Mouse (Mus musculus): ENCODE results near the gene Lrrc66. TPM values are rescaled to one million over a fixed set of nuclear protein-coding genes. Genes with fewer than 3 reads are reported as not detected.

The Lrrc66 gene
- under 1 TPM in 1 of 2 experiments, not detected in 1; 0.07 TPM for total RNA-seq (2021)
- long read RNA-seq, experiment 1 = 0 reads
- long read RNA-seq, experiment 2 = 0 reads

DNA sequence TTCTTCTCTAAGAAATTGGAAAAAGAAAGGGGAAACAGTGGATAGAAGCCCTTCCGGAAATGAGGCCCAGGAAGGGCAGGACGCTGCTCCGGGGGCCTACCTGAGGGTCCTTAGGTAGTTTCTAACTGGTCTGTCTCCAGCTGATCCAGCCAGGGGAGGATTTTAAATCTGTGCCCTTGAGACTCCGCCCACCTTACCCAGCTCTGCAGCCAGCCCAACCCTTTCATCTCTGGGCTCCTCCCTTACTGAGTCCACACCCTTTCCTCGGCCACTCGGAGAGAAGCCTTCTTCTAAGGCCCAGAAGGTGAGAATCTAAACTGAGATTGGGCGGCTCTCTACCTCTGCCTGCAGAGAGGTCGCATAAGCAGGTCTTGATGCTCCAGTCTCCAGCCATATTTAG, at the start of gene Lrrc66:
Gene Lrrc66, minus strand, starts transcription at position 236 of the 400 bp plus-strand sequence.
- DNase-seq = no peak
- intact Hi-C loops (cut with DNase I) = no loop called here

DNA sequence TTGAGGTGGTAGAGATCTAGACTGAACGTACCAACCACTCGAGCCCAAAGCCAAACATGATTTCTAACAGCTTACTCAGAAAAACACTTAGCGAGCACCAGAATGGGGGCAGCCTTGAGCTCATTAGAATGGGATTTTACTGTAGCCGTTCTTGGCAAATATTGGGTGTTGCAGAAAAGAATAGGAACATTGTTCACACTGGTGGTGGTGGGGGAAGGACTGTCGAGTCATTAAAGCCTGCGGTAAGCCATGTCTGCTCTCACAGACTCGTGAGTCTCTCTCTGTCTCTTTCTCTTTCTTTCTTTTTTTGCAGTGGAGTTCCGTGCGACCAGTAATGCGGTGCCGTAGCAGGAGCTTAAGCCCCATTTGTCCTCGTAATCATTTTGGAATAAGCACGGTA, 44.3 kb upstream of the Lrrc66 start:
- DNase-seq = no peak

DNA sequence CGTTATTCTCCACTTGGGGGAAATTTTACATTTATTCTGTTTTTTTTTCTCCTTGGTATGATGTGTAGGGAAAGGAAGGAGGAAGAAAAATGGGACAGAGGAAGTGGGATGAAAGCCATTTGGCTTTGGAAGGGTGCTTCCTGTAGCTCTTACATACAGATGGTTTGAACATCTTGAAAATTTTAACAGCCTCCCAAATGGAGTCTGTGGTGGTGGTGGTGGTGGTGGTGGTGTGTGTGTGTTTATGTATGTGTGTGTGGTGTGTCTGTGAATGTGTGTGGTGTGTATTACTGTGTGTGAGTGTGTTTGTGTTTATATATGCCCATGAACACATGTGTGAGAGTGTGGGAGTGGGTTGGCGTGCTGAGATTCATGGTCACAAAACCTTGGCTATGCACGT, 43.3 kb upstream of the Lrrc66 start:
- DNase-seq = no peak
- intact Hi-C loops (cut with DNase I) = no loop called here

More for the DNA sequence above, 44.3 kb upstream of the Lrrc66 start:
- intact Hi-C loops (cut with DNase I) = no loop called here

DNA sequence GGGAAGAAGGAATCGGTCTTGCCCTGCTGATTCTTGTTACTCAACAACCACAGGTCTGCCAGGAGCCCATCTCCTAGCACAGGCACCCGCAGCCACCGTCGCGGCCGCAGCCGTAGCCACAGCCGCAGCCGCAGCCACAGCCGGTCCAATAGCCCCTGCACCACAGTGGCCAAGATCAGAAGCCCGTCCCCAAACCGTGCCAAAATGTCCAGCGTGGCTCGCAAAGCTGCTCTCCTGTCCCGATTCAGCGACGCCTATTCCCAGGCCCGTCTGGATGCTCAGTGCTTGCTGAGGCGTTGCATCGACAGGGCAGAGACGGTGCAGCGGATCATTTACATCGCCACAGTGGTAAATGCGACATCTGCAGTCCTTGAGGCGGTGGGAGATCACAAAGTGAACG, 37.1 kb upstream of the Lrrc66 start:
- no peak for DNase-seq
- intact Hi-C loops (cut with DNase I) = loop anchor here (10.0 kb wide), 1 partner anchor 705 kb away; no protein-coding TSS in a partner anchor

DNA sequence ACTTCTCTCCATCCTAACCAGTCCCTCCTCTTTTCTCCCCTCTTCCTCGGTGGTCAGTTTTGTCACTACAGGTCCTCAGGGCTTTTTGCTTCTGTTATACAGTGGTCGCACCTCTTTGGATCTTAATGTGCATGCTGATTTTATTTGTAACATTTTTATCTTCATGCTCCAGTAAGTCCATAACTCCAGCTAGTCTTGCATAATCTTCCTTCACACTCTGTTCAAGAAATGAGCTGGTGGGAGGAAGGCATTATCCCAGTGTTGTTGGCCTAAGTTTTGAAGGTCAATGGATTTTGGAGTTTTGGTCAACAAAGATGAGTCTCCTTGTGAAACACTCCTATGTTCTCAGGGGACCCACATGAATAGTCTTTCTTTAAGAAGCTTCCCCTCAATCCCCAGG, 35.6 kb upstream of the Lrrc66 start:
- intact Hi-C loops (cut with DNase I) = loop anchor here (10.0 kb wide), 1 partner anchor 707 kb away; no protein-coding TSS in a partner anchor
- DNase-seq = no peak

DNA sequence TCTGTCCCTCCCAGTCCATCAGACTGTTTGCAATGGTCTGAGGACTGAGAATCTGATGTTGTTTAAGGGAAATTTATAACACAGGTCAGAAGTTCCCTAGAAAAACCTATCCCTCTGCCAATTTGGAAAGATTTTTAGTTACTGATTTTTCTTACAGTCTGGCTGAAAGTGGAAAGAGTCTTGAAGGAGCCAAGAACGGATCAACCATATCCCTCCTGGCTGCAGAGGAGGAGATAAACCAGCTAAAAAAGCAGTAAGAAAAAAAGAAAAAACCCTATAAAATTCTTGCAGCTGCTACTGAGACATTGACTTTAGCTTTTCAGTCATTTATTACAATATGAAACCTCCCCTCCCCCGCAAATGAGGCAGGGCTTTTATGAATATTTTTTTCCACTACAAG, 34.4 kb upstream of the Lrrc66 start:
- intact Hi-C loops (cut with DNase I) = loop anchor here (10.0 kb wide), 1 partner anchor 708 kb away; no protein-coding TSS in a partner anchor
- no peak for DNase-seq

DNA sequence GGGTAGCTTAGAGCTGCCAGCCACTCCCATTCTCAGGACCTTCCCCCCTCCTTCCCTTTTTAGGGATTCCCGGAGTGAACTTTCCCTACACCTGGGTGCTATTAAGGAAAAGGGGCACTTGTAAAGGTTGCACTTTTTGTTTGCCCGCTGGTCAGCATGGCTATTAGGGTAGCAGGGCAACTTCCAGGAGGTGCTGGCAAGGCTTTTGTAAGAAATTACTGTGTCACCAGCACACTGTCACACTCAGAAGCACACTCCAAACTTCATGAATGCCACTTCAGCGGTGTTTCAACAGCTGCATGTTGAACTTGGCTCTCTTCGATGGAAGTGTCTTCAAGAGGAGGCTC, 19.5 kb upstream of the Lrrc66 start:
- intact Hi-C loops (cut with DNase I) = no loop called here
- peak in 1 of 2 experiments; percentile 14 for DNase-seq

DNA sequence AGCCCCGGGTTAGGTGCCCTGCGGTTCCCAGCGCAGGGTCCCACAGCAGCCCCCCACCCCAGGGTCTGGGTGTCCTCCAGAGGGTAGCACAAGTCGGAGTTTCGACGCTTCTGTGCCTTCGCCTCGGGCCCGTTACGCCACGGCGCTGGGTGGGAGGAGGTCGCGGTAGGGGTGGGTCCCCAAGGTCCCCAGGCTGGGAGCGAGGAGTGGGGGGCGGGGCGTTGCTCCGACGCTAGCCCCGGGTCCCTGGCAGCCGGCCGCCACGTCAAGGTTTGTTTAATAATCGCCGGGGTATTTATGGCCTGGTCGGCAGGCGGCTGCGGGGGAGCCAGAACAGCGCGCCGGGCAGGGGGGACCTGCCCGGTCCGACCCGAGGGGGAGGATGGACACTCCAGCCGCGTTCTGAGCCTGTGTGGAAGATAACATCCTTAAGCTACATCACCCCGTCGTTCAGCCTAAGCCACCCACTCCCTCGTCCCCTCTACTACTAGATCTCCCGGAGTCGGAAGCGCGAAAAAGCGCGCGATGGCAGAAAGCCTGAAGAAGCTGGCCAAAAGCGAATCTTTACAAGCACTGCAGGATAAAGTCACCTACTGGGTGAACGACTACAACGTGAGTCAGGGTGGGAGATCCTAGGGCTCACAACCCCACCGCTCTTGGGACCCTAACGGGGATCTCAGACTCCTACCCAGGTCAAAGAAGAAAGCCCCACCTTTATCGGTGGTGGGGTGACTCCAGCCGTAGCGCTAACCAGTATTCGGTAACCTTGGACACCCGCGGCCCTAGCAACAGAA, 18.9 kb upstream of the Lrrc66 start, which contains the start of gene Spata18:
Gene Spata18, plus strand, starts transcription at position 319 of the 794 bp plus-strand sequence.
- intact Hi-C loops (cut with DNase I) = no loop called here
- peak; percentile 45 to 49 for DNase-seq

DNA sequence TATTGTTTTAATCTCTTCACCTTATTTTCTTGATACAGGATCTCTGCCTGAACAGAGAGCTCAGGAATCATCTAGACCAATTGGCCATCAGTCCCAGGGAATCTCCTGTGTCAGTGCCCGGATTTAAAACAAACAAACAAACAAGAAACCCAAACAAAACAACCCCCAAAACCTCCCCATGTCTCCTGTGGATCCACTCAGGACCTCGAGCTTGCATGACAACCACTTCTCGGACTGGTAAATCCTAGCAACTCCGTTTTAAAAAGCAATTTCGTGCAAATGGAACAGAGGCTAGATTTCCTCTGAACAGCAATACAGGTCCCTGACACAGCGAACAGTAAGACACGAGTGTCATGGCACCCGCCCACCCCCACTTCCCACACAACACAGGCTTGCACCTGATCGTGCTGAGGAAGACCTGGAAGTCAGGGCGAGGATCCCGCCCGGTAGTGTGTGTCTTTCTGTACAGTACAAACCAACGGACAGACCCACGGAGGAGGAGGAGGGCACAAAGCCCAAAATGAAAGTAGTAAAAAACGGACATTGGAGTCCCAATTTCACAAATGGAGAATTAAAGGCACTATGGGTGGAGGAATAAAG, 18.1 kb upstream of the Lrrc66 start:
- intact Hi-C loops (cut with DNase I) = no loop called here
- DNase-seq = peak in 1 of 2 experiments; percentile 24

DNA sequence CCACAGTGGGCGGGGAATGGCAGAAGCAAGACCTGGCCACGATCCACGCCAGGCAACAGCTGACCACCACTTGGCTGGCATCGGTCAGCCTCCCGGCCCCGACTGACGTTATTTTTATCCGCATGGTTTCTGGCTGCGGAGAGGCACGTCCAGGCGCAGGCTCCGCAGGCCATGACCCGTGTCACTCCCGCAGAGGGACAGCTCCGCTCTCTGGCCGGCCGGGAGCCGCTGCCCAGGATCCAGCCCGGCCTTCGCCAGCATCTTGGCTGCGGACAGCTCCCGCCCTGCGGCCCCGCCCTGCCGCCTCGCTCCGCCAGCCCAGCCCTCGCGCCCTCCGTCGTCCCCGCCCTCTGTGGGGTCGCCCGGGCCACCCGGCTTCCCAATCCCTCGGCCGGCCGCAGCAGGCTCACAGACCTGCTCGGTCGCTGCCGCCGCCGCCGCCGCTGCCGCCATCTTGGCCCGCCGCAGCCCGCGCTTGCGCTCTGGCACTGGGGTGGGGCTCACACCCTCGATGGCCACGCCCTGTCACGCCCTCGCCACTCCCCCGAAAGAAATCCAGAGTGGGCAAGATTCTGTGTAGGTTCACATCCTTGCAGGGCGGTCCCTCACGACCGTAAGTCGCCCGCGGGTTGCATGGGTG, 15.1 kb upstream of the Lrrc66 start, which contains the start of gene Sgcb:
Gene Sgcb, minus strand, starts transcription at position 530 of the 640 bp plus-strand sequence.
- intact Hi-C loops (cut with DNase I) = no loop called here
- DNase-seq = peak; percentile 90 to 93

DNA sequence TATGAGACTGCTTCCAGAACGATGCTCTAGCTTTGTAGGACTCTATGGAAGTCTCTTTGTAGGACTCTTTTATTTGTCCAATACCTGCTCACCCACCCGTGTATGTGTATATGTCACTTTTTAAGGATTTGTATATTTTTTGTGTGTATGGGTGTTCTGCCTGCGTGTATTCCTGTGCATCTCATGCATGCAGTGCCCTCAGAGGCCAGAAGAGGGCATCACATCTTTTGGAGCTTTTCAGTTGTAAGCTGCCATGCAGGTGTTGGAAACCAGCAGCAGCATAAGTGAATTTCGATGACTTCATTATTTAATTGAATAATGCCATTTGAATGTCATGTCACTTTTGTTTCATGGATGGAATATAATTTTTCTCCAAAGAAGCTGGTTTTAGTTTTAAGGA, 9.8 kb upstream of the Lrrc66 start:
- intact Hi-C loops (cut with DNase I) = no loop called here
- DNase-seq = peak in 1 of 2 experiments; percentile 48

DNA sequence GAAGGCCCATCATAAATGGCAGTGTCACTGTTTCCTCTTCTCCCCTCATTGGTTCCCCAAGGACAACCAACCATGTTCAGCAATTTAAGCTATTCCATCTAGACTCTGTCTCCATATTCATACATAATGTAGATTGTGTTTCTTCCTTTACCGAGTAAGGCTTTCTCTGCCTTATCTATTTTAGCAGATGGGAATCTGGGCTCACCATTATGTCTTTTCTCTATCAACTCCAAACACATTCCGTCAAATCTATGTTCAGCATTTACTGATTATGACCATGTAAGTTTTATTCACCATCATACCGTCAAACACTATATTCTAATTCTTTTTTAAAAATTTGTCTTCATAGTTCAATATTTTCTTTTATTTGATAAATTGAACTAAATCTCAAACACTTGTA, 8.7 kb upstream of the Lrrc66 start:
- no peak for DNase-seq
- intact Hi-C loops (cut with DNase I) = no loop called here

DNA sequence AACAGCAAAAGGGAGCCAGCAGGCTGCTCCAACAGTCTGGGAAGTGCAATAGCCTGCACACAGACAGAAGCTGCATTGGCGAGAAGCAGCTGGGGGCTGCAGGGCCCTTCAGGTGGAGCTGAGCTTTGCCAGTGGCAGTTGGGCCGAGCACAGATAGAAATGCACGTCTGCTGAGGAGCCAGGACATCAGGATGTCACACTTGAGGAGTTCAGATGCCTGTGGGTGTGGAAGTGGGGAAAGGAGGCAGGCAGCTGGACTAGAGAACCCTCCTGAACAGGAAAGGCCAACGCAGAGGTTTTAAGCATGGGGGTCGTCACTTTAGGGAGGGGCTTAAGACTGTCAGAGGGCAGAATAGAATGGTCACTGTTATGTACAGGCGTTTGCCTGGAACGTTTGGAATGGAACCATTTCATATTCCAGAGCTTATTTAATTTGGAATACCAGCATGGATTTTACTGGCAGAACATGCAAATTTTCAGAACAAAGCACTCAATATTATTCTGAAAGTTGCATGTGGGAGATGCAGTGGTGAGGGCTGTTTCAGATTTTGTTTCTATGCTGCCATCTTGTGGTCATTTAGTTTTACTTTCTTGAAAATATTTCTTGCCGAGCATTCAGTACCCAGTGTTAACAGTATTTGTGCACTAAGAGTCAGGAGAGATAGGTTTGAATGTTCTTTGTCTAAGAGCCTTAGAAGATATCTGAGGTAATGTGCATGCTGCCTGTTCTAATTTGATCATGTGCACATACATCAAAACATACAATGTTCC, 5.2 kb upstream of the Lrrc66 start:
- intact Hi-C loops (cut with DNase I) = loop anchor here (1.0 kb wide), 1 partner anchor 206 kb away; no protein-coding TSS in a partner anchor
- no peak for DNase-seq

DNA sequence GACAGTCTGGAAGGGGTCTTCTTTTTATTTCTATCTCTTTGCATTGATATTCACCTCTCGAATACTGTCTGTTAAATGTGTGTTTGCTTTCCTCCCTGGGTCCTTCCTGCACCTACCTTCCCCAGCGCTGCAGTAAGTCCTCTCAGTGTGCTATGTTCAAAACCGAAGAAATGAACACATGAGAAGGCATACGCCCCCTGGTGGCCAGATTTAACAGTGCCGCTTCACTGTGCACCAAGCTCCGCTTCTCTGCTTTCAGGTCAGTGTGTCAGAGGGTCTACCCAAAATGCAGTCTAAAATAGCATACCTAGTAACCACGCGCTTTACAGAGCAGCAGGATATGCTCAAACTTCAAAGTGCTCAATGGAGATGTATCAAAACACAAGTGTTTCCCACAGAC, 815 bp upstream of the Lrrc66 start:
- intact Hi-C loops (cut with DNase I) = loop anchor here (1.0 kb wide), 1 partner anchor 202 kb away; no protein-coding TSS in a partner anchor

DNA sequence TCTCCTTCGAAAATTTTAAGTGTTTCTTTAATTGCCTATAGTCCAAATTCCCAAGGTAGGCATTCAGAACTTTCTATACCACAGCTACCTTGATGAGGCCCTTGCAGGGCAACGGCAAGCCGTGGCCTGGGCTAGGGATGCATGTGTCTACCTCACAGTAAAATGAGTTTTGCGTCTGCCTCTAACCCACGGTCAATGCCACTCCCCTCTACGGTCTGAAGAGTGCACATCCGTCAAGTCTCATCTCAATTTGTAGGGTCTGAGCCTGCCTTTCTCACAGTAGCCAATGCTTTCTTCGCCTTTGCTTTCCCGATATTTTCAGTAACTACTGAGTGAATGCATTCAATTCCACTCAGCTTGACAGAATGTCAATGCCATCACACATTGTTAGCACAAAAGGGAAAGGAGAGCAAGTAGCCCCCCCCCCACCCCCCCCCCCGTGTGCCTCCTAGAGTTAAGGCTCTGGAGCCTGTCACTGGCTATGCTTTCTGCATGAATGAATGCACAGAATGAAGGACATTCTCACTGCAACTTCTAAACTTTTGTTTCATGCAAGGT, 1.2 kb downstream of the Lrrc66 start:
- intact Hi-C loops (cut with DNase I) = no loop called here
- DNase-seq = no peak

More for the DNA sequence above, 815 bp upstream of the Lrrc66 start:
- DNase-seq = peak; percentile 70 to 84

DNA sequence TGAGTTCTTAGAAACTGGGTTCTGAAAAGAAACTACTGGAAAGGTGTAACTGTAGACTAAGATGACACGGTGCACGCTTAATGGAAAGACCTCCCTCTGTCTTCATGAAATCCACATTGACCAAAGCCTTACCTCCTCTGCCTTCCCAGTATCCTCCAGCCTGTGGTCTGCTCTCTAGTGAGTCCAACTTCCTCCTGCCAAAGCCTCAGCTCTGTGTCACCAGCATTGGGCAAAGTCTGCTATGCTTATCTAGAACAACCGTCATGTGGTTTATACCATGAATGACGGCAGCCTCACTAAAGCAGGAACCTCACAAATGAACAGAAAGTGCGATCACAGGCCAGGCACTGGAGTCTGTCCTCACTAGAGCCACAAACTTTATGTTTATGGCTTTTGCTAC, 2.2 kb downstream of the Lrrc66 start:
- no peak for DNase-seq
- intact Hi-C loops (cut with DNase I) = no loop called here

DNA sequence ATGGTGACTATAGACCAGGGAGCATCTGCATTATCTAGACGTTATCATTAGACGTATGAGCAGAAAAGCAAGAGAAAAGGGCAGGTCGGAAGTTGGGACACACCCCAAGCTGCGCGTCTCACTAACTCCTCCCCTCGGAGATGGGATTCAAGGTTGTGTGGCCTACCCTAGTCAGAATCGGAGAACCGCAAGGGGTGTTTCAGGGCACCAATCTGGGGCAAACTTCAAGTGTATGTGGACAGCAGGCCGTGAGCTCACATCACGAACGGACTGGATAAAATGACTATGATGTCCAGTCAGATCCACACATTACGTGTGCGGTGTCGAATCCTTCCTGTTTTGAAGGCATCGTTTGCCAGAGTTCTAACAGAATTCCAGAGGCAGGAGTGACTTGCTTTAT, 4.3 kb downstream of the Lrrc66 start:
- intact Hi-C loops (cut with DNase I) = no loop called here
- DNase-seq = no peak

DNA sequence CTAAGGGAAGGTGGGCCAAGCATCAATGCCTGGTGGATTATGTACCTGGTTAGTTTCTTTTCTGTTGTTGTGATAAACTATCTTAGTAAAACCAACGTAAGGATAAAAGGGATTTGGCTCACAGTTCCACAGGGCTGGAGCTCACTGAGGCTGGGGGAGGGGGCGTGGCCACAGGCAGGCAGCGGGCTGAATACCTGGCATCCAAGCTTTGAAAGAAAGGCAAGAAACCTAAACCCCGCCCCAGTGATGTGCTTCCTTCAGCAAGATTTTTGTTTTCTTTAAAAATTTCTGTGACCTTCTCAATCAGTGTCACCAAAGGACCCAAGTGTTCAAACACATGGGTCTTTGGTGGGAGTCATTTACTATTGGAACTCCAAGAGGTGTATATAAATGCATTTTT, 4.8 kb downstream of the Lrrc66 start:
- DNase-seq = no peak
- intact Hi-C loops (cut with DNase I) = no loop called here

DNA sequence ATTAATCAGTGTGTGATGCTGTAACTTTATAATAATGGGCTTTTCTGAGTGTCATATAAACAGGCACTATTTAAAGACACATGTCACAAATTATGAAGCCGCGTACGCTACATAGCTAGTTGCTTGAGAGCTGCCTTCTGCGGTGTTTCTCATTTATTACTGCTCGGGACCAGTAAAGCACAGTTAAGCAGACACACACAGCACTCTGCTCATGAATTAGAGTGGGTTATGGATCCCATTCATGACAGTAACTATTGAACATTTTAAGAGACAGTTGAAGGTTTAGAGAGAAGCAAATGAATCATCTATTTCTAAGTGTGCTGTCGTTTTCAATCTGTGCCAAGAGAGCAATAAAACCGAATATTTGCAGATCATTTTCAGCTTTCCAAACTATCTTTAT, 5.5 kb downstream of the Lrrc66 start:
- no peak for DNase-seq
- intact Hi-C loops (cut with DNase I) = no loop called here

DNA sequence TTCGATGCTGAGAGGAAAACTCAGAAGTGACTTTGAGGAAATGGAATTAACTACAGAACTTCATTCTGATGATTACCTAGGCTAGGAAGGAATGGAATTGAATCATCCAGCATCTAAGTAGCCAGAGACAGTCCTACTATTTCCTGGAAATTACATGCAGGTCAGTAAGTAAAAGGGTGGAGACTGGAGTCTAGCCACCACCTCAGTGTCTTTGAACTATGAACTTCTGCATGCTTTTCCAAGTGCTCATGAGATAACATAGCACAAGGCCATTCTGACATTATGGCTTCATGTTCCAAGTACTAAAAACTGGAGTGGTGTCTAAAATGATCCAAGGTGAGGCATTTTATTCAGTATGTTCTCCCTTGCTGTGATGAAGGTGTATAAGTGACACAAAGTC, 6.8 kb downstream of the Lrrc66 start:
- no peak for DNase-seq
- intact Hi-C loops (cut with DNase I) = no loop called here
